Mouse (Mus musculus) forebrain, embryonic 10.5 days (tissue): ENCODE data around the gene Slc7a8. TPM values are rescaled to one million over a fixed set of nuclear protein-coding genes. Genes with fewer than 3 reads are reported as not detected.

Experiments used
- DNase-seq: peaks from one replicate; pipeline ENCODE4 v3.0.0-alpha.2; 2017; ENCODE audit warnings: low spot score; ENCODE audit errors: extremely low spot score
- H3K27ac ChIP-seq: fragments of 300-500 bp; sonication (generic); 2 replicates; pipeline ENCODE4 v1.5.1; 2016; ENCODE audit warnings: mild to moderate bottlenecking
- H3K27me3 ChIP-seq: fragments of 300-500 bp; sonication (generic); 2 replicates; pipeline ENCODE4 v1.6.1; 2016; ENCODE audit warnings: mild to moderate bottlenecking; ENCODE audit not compliant: poor library complexity, severe bottlenecking
- H3K36me3 ChIP-seq: fragments of 300-500 bp; sonication (generic); replicated peaks from 2 replicates; pipeline ENCODE4 v1.6.1; 2016; ENCODE audit warnings: mild to moderate bottlenecking, moderate library complexity
- H3K4me1 ChIP-seq: fragments of 300-500 bp; sonication (generic); 2 replicates; pipeline ENCODE4 v1.6.1; 2016
- H3K4me3 ChIP-seq: fragments of 300-500 bp; sonication (generic); 2 replicates; pipeline ENCODE4 v1.5.1; 2016; ENCODE audit warnings: mild to moderate bottlenecking, moderate library complexity
- H3K9me3 ChIP-seq: fragments of 300-500 bp; sonication (generic); 2 replicates; pipeline ENCODE4 v1.6.1; 2016; ENCODE audit warnings: mild to moderate bottlenecking, moderate library complexity
- WGBS: fragments of 180-500 bp; shearing (Covaris S2); methylation state at CpG from one replicate; pipeline ENCODE4 v1.1.7; 2016; 5-methylcytosine and 5-hydroxymethylcytosine counted together
- polyA plus RNA-seq: library from polyadenylated mRNA; unstranded; fragments of >200 nt; fragmentation: Nextera tagmentation; extraction: Ambion mirVana; gene quantifications from 2 replicates; pipeline ENCODE4 v1.2.1, GENCODE M21; 2016

The Slc7a8 gene
- polyA plus RNA-seq = 1.0 and 2.3 TPM in 2 replicates

DNA sequence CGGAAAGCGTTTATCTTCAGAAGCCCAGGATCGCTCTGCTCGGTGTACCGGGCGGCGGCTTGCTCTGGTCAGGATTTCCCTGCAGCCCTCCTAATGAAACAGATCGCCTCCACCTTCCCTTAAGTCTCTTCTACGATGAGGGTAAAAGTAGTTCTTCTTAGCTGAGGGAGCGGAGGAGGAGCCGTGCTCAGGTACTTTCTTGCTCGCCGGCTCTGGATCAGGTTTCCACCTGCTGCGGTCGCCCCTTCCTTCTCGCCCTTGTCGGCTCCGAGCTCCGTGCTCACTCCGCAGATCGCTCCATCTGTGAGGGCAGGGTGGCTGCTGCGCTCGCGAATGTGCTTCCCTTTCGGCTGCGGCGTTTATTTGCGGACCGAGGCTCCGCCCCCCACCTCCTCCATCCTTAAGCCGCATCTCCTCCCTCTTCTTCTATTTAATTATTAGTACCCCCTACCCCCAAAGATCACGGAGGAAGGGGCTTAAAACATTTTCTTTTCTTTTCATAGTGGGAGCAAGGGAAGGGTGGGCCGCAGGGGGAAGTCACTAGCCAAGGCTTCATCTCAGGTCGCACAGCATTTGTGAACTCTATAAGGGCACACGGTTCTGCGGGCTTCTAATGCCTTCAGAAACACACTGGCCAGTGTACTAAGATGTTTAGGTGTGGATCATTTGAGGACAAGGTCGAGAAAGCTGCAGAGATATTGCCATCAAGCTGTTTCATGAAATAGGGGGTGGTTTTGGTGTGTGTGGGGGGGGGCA lies at the start of gene Slc7a8:
TSS of gene Slc7a8 (minus strand) at position 337 of the 756 bp plus-strand sequence.
- Histone ChIP-seq H3K36me3 (no peaks in the 10 kb centered on the region), H3K4me1 (peaks cover 9% of the 10 kb centered on the region), H3K4me3 (peak within 1 kb of the TSS; percentile 59), H3K9me3 (no peaks in the 10 kb centered on the region), H3K27ac (0 out of 2 replicates have a peak within 1 kb of the TSS, but pooled peaks have one; percentile 27), H3K27me3 (peaks cover 69% of the 10 kb centered on the region)
- 1% methylated on average over 37 of the region's 37 CpGs for WGBS
- peak; percentile 62 for DNase-seq

DNA sequence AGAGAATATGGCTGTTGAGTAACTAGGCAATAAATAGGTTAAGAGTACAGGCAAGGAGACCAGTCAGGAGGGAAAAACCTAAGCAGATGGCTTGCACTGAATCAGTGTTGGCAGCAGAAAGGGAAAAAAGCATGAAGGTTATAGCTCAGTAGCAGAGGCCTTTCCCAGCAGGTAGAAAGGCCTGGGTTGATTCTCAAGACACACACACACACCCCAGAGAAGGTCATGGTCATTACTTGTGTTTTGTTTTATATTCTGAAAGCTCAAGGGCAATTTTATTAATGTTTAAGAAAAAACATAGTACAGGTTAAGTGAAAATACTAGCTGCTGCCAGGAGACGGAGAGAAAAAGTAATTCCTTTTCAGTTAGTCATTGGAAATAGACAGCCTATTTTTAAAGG lies 42.0 kb upstream of the Slc7a8 start:
- Histone ChIP-seq H3K9me3 (no peaks in the 10 kb centered on the region), H3K36me3 (no peaks in the 10 kb centered on the region), H3K27me3 (no peaks in the 10 kb centered on the region), H3K4me3 (no peak overlapping the region), H3K27ac (no peak overlapping the region), H3K4me1 (no peaks in the 10 kb centered on the region)
- 98% methylated on average over 1 of the region's 1 CpGs for WGBS
- DNase-seq = no peak

DNA sequence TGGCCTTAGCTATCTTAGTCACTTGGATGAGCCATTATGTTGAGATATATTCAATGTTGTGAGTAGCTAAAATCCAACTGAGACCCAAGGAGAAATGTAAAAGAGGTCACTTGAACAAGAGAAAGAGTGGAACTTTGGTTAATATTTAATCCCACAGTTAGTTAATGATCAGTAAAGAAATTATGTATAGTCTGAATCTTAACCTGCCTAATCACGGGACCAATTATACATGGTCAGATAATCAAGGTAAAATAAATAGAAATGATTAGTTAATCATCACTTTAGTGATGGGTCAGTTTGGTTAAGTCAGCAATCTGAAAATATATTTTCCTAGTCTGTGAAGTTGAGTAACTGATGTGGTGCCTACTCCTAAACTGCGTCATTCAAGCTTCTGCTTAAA lies 40.6 kb upstream of the Slc7a8 start:
- H3K9me3 ChIP-seq = no peaks in the 10 kb centered on the region
- no peak overlapping the region for H3K27ac ChIP-seq
- 89% methylated on average over 2 of the region's 2 CpGs for WGBS
- DNase-seq = no peak
- H3K4me3 ChIP-seq = no peak overlapping the region
- no peaks in the 10 kb centered on the region for H3K36me3 ChIP-seq
- no peaks in the 10 kb centered on the region for H3K4me1 ChIP-seq
- no peaks in the 10 kb centered on the region for H3K27me3 ChIP-seq

DNA sequence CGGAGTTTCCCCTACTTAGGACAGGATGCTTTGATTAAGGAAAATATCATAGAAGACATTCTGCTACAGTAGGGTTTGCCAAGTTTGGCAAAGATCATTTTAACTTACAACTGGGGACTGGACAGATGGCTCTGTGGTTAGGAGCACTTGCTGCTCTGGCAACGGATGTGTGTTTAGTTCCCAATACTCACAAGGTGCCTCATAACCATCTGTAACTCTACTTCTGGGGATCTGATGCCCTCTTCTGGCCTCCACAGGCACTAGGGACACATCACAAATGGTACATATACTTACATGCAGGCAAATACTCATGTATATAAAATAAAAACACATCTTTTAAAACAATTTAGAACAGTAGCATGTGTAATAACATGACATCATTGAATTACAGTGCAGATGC lies 36.0 kb upstream of the Slc7a8 start:
- DNase-seq = no peak
- Histone ChIP-seq H3K9me3 (no peaks in the 10 kb centered on the region), H3K4me1 (no peaks in the 10 kb centered on the region), H3K36me3 (no peaks in the 10 kb centered on the region), H3K4me3 (no peak overlapping the region), H3K27me3 (no peaks in the 10 kb centered on the region), H3K27ac (no peak overlapping the region)
- WGBS = 44% methylated on average over 2 of the region's 2 CpGs

DNA sequence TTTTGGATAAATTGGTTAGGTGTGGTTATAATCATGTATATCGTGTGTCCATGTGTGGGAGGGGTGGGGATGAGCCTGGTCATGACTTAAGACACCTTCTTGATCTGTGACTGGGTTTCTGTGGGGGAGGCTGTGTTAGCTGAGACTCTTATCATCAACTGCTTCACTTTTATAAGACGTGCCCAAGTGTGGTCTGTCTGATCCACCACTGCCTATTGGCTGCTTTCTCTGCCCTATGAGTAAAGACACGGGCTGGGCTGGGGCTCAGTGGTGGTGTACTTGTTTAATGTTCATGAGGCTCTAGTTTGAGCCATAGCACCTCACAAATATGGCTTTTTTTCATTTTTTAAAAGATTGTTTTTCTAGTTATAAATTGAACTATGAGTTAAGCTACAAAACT lies 34.0 kb upstream of the Slc7a8 start:
- DNase-seq = no peak

DNA sequence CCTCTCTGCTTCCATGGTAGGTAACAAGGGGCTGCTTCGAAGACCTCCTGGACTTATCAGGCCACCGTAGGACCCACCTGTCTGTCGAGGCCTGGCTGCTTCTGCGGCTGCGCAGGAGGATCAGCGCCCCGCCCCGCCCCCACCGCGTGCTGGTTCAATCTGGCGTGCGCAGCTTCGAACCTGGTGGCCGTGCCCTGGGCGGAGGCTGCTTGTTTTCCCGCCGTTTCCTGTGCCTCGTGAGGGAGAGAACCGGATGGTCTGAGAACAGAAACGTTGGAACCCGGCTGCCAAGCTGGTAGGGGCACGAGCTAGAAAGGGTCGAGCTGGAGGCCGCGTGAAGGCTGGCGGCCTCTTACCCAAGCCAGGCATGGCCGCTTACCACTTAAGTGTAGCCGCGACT lies 32.2 kb upstream of the Slc7a8 start, which contains the start of gene Rnf212b:
TSS of gene Rnf212b (plus strand) at position 151 of the 400 bp plus-strand sequence.
- no peaks in the 10 kb centered on the region for H3K9me3 ChIP-seq
- WGBS = 86% methylated on average over 29 of the region's 29 CpGs

More for the DNA sequence above, 34.0 kb upstream of the Slc7a8 start:
- 76% methylated on average over 3 of the region's 3 CpGs for WGBS
- Histone ChIP-seq H3K9me3 (no peaks in the 10 kb centered on the region), H3K27ac (no peak overlapping the region), H3K27me3 (no peaks in the 10 kb centered on the region), H3K4me1 (no peaks in the 10 kb centered on the region), H3K36me3 (no peaks in the 10 kb centered on the region), H3K4me3 (no peak overlapping the region)

DNA sequence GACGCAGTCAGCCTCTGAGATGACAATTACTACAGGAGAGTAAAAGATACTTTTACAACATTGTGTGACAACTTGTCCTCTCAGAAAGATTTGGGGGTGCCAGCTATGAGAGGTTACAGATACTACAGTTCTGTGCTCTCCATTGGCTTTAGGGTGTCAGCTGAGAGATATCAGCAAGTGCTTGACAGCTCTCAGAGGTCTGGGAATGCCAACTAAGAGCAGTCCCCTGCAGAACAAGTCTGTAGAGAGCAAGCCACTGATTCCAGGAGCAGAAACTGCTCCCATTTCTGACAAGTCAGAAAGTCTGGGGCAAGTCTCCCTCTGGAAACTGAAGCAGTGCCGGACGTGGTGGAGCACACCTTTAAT lies 27.9 kb upstream of the Slc7a8 start:
- 93% methylated on average over 3 of the region's 3 CpGs for WGBS
- no peak overlapping the region for H3K4me3 ChIP-seq
- DNase-seq = no peak
- no peaks in the 10 kb centered on the region for H3K36me3 ChIP-seq
- no peaks in the 10 kb centered on the region for H3K27me3 ChIP-seq
- H3K4me1 ChIP-seq = no peaks in the 10 kb centered on the region
- H3K27ac ChIP-seq = no peak overlapping the region
- no peaks in the 10 kb centered on the region for H3K9me3 ChIP-seq

More for the DNA sequence above, 32.2 kb upstream of the Slc7a8 start, which contains the start of gene Rnf212b:
- Histone ChIP-seq H3K27me3 (no peaks in the 10 kb centered on the region), H3K4me3 (no peak within 1 kb of the TSS), H3K4me1 (no peaks in the 10 kb centered on the region), H3K27ac (no peak within 1 kb of the TSS), H3K36me3 (no peaks in the 10 kb centered on the region)
- no peak for DNase-seq

DNA sequence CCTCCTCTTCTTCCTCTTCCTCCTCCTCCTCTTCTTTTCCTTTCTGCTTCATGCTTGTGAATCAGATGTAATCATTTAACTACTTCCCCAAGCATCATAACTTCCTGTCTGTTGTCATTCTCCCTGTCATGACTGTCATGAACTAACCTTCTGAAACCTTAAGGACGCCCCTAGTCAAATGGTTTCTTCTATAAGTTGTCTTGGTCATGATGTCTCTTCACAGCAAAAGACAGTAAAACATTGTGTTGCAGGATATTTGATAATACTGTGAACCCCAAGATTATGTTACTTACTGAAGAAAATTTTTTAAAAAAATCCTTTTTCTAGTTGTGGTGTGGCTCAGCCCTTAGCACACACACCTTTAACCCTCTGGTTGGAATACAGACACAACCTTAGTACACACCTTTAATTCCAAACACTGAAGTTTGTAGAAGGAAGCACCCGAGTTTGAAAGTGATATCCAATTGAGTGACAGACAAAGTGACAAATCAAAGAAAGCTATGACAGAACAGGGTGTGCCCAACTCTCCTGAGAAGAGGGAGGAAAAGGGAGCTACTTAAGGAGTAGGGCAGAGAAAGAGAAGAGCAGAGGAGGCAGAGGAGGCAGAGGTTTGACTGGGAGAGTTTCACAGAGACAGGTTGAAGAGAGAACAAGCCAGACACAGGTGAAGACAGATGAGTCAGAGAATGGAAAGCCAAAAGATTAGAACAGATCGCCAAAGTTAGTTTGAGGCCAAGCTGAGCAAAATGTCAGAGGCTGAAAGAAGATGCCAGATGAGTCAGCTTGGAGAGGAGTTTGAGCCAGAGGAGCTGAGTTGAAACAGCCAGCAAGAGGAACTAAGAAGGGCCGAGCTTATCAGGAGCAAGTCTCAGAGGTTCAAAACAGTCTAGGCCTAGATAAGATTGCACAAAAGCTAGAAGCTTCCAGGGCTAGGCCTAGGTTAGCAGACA lies 27.2 kb upstream of the Slc7a8 start:
- 80% methylated on average over 4 of the region's 4 CpGs for WGBS
- no peak for DNase-seq
- no peaks in the 10 kb centered on the region for H3K36me3 ChIP-seq

DNA sequence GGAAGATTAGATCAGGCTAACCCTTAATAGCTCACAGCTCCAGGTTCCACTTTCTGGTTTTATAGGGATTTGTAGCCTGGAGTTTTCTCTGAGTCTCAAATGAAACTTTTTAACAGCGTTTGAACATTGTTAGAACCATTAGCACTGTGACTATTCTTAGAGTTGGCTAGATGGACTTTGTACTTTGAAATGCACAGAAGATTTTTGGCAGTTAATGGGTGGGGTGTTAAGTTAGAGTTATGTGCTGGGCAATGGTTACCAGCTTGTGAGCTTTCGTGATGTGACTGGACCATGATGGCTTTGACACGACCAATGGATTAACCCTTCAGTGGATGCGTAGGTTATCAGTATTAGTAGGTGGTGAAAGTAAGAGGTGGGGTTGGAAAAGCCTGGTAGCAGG lies 24.4 kb upstream of the Slc7a8 start:
- Histone ChIP-seq H3K27ac (no peak overlapping the region), H3K4me1 (no peaks in the 10 kb centered on the region), H3K36me3 (no peaks in the 10 kb centered on the region), H3K4me3 (no peak overlapping the region), H3K27me3 (no peaks in the 10 kb centered on the region), H3K9me3 (no peaks in the 10 kb centered on the region)
- DNase-seq = no peak
- 86% methylated on average over 4 of the region's 4 CpGs for WGBS

More for the DNA sequence above, 27.2 kb upstream of the Slc7a8 start:
- Histone ChIP-seq H3K9me3 (no peaks in the 10 kb centered on the region), H3K27me3 (no peaks in the 10 kb centered on the region), H3K27ac (no peak overlapping the region), H3K4me3 (no peak overlapping the region), H3K4me1 (no peaks in the 10 kb centered on the region)

DNA sequence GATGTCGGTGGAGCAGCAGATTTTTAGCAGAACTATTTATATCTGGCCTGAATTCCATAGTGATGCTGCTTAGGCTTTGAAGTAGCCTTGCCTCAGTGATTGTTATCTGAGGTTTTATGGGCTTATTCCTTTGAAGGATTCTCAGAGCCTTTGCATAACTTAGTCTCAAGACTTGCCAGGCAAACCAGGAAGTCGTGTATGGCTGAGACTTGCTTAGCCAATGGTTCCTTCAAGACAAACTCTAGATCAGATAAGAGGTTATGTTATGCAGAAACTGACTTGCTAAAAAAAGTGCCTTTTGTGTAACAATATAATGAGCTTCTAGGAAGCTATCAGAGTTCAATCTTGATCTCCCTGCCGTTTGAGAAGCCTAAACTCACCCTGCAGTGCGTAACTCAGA lies 20.7 kb upstream of the Slc7a8 start:
- 88% methylated on average over 4 of the region's 4 CpGs for WGBS
- no peaks in the 10 kb centered on the region for H3K4me1 ChIP-seq

DNA sequence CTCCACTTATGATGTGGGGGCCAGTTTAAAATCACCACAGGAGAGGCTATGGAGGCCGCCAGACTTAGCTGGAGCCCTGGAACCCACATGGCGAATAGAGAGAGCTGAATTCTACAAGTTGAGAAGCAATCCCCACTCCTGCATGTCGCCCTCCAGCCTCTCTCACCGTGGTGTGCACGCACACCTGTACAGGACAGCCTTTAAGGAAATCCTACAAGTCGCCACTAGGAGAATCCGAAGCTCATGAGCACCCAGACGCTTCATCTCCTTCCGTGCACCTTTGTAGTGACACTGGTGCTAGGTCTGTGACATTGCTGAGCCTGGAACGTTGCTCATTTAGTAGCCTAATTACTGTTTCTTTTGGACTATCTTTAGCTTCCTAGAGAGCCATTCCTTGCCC lies 17.9 kb upstream of the Slc7a8 start:
- DNase-seq = no peak
- 56% methylated on average over 10 of the region's 10 CpGs for WGBS

More for the DNA sequence above, 20.7 kb upstream of the Slc7a8 start:
- Histone ChIP-seq H3K27ac (no peak overlapping the region), H3K9me3 (no peaks in the 10 kb centered on the region), H3K27me3 (no peaks in the 10 kb centered on the region), H3K36me3 (no peaks in the 10 kb centered on the region), H3K4me3 (no peak overlapping the region)
- no peak for DNase-seq

DNA sequence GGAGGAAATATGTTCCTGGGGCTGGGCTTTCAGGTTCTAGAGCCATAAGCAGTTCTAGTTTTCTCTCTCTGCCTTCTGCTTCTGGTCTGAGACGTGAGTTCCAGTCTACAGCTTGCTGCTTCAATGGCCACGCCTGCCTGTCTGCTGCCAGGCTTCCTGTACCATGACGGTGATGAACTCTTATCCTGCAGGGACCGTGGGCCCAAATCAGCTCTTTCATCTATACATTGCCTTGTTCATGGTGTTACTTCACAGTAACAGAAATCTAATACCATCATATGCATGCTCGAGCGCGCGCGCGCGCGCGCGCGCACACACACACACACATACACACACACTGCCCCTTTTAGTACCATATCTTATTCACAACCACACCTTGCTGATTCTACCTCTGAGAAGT lies 15.0 kb upstream of the Slc7a8 start:
- H3K27me3 ChIP-seq = no peaks in the 10 kb centered on the region
- no peaks in the 10 kb centered on the region for H3K9me3 ChIP-seq
- no peak overlapping the region for H3K27ac ChIP-seq
- DNase-seq = no peak
- H3K4me3 ChIP-seq = no peak overlapping the region
- no peaks in the 10 kb centered on the region for H3K36me3 ChIP-seq
- H3K4me1 ChIP-seq = no peaks in the 10 kb centered on the region
- 93% methylated on average over 15 of the region's 15 CpGs for WGBS

More for the DNA sequence above, 17.9 kb upstream of the Slc7a8 start:
- no peaks in the 10 kb centered on the region for H3K27me3 ChIP-seq
- H3K4me1 ChIP-seq = no peaks in the 10 kb centered on the region
- no peak overlapping the region for H3K27ac ChIP-seq
- H3K36me3 ChIP-seq = no peaks in the 10 kb centered on the region
- no peak overlapping the region for H3K4me3 ChIP-seq
- H3K9me3 ChIP-seq = no peaks in the 10 kb centered on the region

DNA sequence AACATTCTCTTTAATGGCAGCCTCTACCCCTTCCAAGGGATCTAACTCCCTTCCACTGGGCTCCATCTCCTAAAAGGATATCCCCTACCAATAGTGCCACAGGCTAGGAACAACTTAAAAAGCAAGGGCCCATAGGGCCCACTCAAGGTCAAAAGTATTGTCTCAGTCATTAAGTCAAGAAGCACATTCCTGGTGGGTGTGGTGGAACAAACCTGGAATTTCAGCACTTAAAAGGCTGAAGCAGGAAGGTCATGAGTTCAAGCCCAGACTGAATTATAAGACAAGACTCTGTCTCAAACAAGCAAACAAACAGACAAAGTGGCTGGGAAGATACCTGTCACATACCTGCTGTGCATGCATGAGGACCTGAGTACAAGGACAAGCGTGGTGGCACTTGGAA lies 14.2 kb upstream of the Slc7a8 start:
- DNase-seq = no peak
- Histone ChIP-seq H3K27me3 (no peaks in the 10 kb centered on the region), H3K9me3 (no peaks in the 10 kb centered on the region), H3K27ac (no peak overlapping the region), H3K4me1 (no peaks in the 10 kb centered on the region), H3K36me3 (no peaks in the 10 kb centered on the region), H3K4me3 (no peak overlapping the region)
- 84% methylated on average over 1 of the region's 1 CpGs for WGBS
